Mouse (Mus musculus): ENCODE results near the gene Elovl3. TPM values are rescaled to one million over a fixed set of nuclear protein-coding genes. Genes with fewer than 3 reads are reported as not detected.
"Not testable (repeated sequence)": the region's sequence is repeated elsewhere in the genome, so short reads cannot be mapped to it uniquely, and the experiment has no call there.

Gene Elovl3
- total RNA-seq, 2 experiments from 2014 or later = 84.8 to 94.1 TPM

DNA sequence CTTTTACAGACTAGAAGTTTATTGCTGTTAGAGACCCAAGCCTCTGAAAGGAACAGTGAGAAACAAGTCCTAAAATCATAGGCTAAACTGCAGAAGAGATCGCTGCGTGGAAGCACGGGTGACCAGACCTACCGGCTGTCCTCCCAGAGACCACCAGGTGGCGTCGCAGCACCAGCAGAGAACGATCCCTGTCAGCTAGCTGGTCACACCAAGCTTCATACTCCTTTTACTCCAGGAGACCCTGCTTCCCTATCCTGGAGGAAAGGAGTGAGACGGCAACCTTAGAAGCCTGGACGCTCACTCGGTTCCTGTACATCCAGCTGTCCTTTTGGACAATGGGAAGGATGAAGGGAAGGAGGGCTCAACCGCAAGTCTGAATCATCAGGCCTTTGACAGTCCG lies 3.6 kb downstream of the Elovl3 start:
- DNase-seq (ENCODE audit: low spot score in 2 of 2) = peak; percentile 89 to 93

DNA sequence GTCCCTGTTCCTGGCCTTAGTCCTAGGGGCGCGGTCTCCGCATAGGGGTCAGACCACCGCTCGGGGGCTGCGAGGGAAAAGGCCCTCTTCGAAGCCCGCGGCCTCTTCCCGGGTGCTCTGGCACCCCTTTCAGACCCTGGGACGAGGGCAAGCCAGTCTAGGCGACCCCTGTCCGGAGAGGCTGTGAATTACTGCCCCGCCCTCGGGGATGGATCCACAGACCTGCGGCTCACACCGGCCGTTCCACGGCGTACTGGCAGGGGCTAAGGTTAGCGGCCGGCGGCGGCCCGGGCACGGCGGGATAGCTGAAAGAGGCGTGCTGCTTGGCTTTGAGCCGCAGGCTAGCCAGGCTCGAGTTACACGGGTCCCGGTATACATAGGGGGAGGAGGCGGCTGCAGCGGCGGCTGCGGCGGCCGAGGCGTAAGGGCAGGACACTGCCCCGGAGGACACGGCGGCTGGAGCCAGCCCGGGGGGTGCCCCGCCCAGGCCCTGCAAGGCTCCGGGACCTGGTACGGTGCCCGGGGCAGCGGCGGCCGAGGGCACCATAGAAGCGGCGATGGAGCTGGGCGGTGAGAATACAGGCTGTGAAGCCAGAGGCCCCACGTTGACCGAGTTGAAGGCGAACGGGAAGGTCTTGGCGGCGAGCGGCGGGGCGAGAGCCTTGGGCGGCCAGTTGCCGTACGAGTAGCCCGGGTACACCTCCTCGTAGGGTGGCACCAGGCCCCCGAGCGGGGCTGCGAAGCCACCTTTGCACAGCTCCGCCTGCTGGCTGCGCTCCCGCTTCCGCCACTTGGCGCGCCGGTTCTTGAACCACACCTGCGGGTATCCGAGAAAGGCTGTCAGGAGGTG lies 4.3 kb downstream of the Elovl3 start:
- peak; percentile 57 to 58 for DNase-seq (ENCODE audit: low spot score in 2 of 2)

DNA sequence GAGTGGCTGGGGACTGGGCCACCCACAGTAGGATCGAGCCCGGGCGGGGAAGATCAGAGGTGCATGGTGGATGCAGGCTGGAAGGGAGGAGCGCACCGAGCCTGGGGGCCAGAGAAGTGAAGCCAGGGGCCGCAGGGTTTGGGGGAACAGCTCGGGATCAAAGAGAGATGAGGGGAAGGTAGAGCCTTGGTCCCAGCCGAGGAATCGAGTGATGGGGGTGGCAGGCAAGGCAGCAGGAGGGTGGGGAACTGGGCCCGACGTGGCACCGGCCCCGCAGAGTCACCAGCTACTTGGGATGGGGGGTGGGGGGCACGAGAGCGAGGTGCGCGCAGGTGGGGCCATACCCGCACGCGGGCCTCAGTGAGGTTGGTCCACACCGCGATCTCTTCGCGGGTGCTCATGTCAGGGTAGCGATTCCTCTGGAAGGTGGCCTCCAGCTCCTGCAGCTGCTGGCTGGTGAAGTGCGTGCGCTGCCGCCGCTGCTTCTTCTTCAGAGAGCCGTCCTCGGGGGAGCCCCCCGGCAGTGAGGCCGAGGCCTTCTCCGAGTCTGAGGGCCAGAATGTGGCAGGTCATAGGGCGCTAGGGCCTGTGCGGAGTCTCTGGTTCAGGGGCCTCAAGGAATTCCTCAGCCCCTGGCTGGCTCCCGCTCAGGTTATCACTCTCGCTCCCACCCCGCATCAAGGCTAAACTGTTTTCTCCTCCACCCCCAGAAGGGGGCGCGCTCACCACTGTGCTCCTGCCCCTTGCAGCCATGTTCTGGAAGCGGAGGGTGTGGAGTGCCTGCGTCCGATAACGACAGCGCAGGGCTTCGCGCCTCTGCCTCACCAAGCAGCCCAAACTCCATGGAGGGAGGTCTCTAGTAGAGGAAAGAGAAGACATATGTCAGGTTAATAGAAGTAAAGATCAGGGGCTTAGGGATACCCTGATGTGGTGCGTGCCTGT lies 5.2 kb downstream of the Elovl3 start:
- peak; percentile 72 to 83 for DNase-seq (ENCODE audit: low spot score in 2 of 2)

DNA sequence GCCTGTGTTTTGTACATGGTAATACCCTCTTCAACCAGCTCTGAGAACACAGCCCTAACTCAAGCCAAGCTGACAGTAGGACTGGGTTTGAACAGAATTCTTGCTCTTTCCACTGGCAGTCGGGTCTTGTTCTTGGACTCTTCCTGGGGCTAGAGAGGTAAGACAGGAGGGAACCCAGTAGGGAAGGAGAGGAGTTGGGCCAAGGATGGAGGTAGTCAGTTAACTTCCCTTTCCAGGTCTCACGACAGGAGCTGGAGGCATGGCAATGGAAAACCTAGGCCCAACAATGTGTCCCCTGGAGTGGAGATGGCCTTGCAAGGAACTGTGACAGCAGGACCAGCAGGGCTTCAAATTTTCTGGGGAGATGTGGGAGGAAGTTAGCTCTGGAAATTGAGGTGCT lies 8.6 kb downstream of the Elovl3 start:
- DNase-seq (ENCODE audit: low spot score in 2 of 2) = no peak

DNA sequence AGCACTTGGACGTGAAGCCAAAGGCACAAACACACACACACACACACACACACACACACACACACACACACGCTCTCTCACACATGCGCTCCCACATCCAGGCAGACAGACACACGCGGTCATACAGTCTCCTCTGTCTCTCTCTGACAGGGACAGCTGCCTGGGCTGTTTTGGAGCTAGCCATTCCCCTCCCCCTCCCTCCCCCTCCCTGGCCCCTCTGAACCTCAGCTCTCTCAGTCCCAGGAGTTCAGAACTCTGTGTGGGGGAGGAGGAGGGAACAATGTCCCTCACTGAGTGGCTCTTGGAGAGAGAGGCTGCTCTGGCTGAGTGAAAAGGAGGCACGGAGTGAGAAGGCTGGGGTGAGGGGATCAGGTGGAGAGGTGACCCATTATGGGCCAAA lies 9.4 kb downstream of the Elovl3 start:
- DNase-seq (ENCODE audit: low spot score in 2 of 2) = no peak

DNA sequence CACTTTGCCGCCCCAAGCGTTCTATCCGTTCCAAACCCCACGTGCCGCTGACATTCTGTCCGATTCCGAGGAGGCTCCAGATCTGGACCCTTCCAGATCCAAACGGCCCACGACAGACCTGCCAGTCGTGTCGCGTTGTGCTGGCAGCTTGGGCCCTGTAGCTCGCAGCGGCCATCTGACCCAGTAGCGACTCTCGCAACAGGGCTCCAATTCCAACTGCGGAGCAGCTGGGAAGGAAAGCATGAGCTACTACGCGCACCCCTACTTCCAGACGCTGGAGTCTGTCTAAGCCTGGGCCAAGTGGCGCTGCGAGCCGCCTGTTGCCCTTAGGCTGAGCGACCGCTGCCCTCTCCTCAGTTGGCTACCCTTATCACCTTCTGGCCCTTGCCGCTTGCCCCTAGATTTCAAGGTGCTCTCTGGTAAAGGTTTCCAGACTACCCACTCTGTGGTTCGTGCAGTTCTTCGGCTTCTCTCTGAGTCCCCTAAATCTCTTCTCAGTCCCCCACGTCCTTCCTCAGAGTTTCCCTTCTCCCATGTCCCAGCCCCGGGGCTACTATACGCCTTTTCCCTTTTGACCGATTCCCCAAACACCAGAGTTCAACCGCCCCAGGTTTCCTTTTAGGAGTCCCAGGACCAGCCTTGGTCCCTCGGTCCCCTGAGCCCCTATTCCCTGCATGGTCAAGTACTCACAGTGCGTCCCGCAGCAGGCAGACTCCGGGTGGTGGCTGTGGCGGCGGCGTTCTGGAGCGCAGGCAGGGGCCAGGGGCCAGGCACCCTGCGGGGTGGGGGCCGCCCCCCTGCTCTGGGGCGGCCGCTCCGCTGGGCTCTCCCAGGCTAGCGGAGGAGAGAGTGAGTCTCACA lies 16.0 kb downstream of the Elovl3 start, which contains the start of gene Pitx3:
Pitx3 (minus strand) TSS at position 816 of the 861 bp plus-strand sequence.
- DNase-seq (ENCODE audit: low spot score in 2 of 2) = peak in 1 of 2 experiments; percentile 29

GRCm38 (mm10) chr19:46148372-46148760 lies 16.7 kb downstream of the Elovl3 start:
- DNase-seq (ENCODE audit: low spot score in 2 of 2) = peak; percentile 78 to 80

- DNase-seq (ENCODE audit: low spot score in 2 of 2) = no peak
Observed at GRCm38 (mm10) chr19:46149091-46149490, 17.4 kb downstream of the Elovl3 start.

GRCm38 (mm10) chr19:46152127-46152803 lies 20.6 kb downstream of the Elovl3 start, which contains the start of gene Gbf1:
Gbf1 (plus strand) TSS chr19:46152509.
- peak; percentile 81 to 83 for DNase-seq (ENCODE audit: low spot score in 2 of 2)

DNA sequence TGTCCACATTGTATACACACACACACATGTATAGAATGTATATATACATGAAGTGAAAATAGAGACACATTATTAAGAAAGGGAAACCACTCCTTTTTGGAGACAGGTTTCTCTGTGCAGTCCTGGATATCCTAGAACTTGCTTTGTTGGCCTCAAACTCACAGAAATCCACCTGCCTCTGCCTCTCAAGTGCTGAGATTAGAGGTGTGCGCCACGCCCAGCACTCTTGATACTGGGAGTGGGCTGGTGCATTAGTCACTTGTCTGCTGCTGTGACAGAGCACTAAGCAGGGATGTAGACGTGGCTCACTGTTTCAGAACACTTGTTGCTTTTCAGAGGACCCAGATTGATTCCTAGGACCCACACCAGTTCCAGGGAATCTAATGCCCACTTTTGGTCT lies 34.3 kb downstream of the Elovl3 start:
- DNase-seq (ENCODE audit: low spot score in 2 of 2) = no peak

GRCm38 (mm10) chr19:46167169-46167568 lies 35.5 kb downstream of the Elovl3 start:
- not testable (repeated sequence) for DNase-seq (ENCODE audit: low spot score in 2 of 2)

- no peak for DNase-seq (ENCODE audit: low spot score in 2 of 2)
Observed at GRCm38 (mm10) chr19:46169396-46169795, 37.7 kb downstream of the Elovl3 start.

DNA sequence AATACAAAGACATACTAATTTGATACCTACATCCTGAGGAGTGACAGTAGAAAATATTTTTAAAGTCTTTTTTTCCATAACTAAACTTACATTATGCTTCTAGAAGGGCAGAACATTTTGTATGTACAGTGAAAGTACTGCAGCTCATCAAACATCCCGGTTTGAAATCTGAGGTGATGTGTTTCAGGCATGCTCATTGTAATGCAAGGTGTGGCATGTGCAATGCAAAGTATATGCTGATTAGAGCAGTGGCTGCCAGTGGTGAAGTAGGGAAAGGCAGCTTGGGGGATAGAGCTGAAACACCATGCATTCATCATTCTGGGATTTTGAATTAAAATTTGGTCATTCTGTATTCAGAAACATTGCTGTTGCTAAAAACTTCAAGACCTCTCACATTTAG lies 38.2 kb downstream of the Elovl3 start:
- no peak for DNase-seq (ENCODE audit: low spot score in 2 of 2)

DNA sequence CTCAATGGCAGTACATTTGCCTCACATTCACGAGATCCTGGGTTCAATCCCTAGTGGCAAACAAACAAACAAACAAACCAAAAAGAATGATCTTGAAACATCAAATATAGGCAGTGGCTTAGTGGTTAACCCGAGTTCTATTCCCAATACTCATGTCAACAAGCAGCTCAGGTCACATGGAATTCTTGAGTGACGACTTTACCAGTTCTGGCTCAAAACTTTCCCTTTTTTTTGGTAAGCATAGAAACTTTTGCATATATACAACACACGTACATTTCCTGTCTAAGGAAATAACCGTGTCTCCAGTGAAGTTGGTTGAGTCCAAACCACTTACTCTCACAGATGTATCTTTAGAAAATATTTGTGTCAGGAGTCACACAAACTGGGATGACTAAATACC lies 40.8 kb downstream of the Elovl3 start:
- no peak for DNase-seq (ENCODE audit: low spot score in 2 of 2)

GRCm38 (mm10) chr19:46175173-46175572 lies 43.5 kb downstream of the Elovl3 start:
- DNase-seq (ENCODE audit: low spot score in 2 of 2) = no peak

DNA sequence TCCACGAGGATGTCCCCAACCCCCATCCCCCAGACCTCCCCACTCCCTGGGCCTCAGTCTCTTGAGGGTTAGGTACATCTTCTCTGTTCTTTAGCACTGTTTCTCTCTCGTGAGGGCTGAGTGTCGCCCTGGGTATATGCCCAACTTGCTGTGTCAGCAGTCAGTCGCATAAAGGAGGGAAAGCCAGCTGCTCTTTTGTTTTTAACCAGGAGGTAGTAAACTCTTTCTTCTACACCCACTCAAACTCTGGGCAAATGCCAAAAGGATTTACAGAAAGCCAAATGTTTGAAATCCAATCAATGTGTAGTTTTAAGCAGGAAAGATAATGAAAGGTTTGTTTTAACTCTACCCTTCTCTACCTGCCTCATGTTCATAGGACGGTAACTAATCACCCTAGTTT lies 45.3 kb downstream of the Elovl3 start:
- DNase-seq (ENCODE audit: low spot score in 2 of 2) = no peak

GRCm38 (mm10) chr19:46180274-46180673 lies 48.6 kb downstream of the Elovl3 start:
- no peak for DNase-seq (ENCODE audit: low spot score in 2 of 2)

DNA sequence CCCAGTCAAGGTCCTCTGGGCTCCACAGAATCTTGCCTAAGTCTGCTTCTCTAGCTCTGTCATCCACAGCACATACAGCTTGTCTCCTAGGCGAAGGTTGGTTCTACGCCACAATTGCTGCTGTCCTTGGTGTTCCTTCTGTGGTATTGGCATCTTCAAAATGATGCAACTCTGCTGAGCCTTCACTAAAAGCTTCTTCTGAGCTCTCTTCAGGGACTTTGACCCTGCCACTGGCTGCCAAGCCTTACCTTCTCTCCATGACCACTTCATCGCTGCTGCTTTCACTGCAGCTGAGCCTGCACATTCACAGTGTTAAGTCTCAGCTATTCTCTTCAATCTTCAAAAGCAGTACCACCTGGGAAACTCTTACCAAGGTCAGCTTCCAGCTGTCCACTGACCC lies 50.5 kb downstream of the Elovl3 start:
- DNase-seq (ENCODE audit: low spot score in 2 of 2) = no peak

Data from adrenal gland, adult 18-20 months (tissue).